Mouse (Mus musculus) stomach, postnatal 0 days (tissue): ENCODE data around the gene Pde10a.

ENCODE experiments used
- CTCF ChIP-seq: IDR thresholded peaks from 2 replicates; pipeline ENCODE4 v1.5.1; 2016; ENCODE audit warnings: antibody characterized with exemption, low read depth, mild to moderate bottlenecking, moderate library complexity
- EP300 ChIP-seq: optimal IDR thresholded peaks from 2 replicates; pipeline ENCODE3; 2016; ENCODE audit warnings: antibody characterized with exemption

DNA sequence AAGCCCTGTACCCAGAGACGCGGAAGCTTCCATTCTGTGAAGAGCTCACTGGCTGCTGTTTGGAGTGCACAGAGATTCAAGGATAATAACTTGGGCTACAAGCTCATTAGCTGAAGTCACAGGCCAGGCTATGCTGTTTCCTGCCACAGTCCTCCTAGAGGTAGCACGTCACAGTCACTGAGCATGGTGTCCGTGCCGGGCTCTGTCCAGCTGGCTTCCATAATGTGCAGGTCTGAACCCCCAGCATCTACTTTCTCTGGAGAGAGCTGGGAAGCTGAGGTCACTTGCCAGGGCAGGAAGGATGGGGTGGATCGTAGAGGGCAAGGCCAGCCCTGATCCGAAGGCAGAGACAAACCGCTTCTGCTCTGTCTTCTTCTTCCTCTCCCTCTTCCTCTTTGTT, 262.6 kb downstream of the Pde10a start:
- no peak for TF ChIP-seq CTCF
- no peak for TF ChIP-seq EP300
